Mouse (Mus musculus) neutrophil, adult 83 days (primary cell): ENCODE measurements around the gene Cops6. TPM values are rescaled to one million over a fixed set of nuclear protein-coding genes. Genes with fewer than 3 reads are reported as not detected.

ENCODE experiments used
- total RNA-seq, 2 experiments: library from RNA; stranded (reverse); gene quantifications; one replicate each; pipeline ENCODE4 v1.2.4; 2023

The Cops6 gene
- 10 to 100 TPM; 44.9 to 49.7 TPM for total RNA-seq

DNA sequence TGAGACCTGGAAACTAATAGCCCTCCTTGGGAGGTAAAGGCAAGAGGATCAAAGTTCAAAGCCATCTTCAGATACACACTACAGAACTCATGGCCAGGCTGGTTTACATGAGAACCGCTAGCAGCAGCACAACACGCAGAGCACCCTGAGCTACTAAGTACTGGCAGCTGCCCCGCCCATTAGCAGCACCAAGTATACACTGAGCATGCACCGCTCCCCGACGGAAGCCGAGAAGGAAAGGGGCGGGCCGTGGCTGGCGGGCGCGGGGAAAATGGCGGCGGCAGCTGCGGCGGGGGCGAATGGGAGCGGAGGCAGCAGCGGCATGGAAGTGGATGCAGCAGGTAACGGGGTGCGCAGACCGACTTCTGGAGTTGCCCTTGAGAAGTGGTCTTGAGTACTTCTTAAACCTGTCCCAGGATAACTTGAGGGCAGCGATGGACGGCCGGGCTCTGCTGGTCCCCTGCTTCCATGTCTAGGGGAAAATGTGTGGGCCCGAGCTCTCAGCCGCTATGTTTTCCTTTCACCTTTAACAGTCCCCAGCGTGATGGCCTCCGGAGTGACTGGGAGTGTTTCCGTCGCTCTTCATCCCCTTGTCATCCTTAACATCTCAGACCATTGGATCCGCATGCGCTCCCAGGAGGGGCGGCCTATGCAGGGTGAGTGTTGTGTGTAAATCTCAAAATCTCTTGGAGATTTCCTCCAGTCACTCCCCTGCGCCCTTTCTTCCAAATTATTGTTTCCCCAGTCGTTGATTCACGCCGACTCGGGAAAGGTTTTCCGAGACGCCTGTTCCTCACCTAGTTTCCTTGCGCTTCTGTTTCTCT, at the start of gene Cops6:
Cops6 (plus strand) TSS at position 230 of the 824 bp plus-strand sequence.

DNA sequence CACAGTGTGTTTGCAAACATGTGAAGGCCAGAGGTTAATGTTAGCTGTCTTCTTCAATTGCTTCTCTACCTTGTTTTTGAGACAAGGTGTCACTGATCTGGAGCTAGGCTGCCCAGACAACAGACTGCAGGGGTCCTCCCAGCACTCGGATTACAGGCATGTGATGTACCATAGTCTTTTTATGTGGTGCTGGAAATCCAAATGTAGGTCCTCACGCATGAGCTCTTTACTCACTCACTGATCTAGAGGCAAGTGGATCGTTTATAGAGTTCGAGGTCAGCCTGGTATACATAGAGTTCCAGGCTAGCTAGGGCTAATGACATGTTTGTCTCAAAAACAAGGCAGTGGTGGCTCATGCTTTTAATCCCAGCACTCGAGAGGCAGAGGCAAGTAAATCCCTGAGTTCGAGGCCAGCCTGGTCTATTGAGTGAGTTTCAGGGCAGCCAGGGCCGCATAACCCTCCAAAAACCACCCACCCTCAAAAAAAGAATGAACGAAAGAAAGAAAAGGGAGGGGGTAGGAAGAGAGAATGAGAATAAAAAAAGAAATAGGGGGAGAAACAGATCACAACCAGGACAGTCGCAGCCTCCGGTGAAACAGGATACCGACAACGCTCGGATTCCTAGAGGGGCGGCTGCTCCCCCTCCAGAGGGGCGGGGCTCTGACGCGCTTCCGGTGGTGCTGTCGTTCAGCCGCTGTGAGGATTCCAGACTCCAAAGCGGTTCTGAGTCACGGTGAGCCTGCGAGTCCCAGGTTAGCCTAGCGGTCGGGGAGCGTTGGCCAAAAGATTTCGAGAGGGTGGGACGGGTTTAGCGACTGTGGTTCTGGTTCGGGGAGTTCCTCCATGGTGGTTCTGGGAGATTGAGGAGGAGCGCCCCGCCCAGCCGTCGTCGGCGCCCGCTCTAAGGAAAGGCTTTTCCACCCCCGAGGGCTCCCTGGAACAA, 44.3 kb upstream of the Cops6 start, which contains the start of gene Zscan21:
Zscan21 (plus strand) TSS at position 649 of the 944 bp plus-strand sequence.

DNA sequence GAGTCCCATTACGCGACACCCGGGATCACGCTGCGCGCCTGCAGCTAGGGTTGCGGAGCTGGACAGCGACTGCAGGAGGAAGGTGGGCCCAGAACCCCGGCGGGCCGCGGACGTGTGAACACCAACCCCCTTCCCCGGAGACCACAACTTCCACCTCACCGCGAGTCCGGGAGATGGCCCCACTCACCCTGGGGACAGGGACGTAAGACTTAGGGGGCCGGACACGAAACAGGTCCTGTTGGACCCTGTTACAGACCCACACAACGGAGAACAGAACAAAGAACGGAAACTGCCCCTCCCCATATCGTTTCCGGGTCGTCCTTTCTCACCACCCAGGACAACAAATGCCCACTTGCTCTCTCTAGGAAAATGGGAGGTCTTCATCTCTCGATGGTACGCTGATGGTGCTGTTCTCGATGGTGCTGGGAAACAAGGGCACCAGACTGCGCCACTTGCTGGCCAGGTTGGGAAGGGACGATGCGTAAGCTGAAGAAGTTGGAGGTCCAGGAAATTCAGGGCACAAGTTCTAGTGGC, 5.4 kb upstream of the Cops6 start, which contains the start of gene Zfp113:
Zfp113 (minus strand) TSS at position 302 of the 534 bp plus-strand sequence.

DNA sequence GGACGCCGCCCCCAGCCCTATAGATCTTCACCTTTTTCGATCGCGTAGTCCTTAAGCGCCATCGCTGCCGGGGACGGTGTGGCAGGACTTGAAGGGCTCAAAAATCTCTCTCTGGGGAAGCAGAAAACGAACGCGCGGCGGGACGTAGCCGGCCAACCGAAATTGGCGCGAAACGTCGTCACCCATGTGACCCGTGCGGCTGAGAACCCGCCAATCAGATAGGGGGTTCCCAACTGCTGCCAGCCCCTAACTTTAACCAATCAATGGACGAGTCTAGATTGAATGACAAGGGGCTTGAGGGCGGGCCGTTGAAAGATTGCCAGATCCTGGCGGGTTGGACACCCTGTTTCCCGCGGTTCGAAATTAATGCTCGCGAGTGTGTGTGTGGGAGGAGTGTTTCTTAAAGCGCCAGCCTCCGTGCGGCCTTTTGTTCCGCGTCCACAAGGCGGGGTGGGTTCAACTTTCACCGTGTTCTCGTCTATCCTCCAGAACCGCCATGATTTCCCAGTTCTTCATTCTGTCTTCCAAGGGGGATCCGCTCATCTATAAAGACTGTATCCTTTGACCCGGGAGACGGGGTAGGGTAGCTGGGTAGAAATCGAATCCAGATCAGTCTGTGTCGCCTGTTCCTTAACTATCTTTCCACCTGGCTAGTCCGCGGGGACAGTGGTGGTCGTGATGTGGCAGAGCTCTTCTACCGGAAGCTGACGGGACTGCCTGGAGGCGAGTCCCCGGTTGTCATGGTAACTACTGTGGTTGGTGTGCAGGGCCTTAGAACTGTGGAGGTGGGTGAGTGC, 11.0 kb downstream of the Cops6 start, which contains the start of the genes Ap4m1 and Mcm7:
Ap4m1 (plus strand) TSS at position 308 of the 797 bp plus-strand sequence.
Mcm7 (minus strand) TSS at position 728 of the 797 bp plus-strand sequence.

DNA sequence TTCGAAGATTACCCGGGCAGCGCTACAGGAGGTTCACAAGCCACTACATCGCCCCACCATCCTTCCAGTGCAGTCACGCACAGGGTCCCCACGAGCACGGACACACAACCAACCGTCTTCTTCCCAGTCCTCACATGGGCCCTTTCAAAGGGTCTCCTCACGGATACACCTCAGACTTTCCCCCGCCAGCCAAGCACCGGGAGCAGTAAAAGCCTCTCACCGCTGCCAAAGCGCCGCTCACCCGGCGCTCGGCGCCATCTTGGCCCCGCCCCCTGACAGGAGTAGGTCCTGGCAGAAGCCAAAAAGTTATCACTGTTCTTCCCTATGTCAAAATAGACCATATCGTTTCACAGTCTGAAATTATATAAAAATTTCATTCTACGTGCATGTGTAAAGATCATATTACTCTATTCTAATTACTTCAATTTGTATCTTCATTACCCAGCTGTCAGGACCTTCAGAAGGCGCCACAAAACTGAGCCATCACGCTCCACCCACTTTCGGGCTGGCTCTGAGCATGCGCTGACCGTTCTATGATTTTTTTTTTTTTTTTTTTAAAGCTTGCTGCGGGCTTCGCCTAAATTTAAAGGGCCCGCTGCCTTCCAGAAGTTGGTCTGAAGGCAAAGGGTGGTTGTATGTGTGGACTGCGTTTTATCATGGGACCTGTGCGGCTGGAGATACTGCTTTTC, 26.2 kb downstream of the Cops6 start, which contains the start of the genes Taf6 and Cnpy4:
Taf6 (minus strand) TSS at position 502 of the 689 bp plus-strand sequence.
Cnpy4 (plus strand) TSS at position 536 of the 689 bp plus-strand sequence.

DNA sequence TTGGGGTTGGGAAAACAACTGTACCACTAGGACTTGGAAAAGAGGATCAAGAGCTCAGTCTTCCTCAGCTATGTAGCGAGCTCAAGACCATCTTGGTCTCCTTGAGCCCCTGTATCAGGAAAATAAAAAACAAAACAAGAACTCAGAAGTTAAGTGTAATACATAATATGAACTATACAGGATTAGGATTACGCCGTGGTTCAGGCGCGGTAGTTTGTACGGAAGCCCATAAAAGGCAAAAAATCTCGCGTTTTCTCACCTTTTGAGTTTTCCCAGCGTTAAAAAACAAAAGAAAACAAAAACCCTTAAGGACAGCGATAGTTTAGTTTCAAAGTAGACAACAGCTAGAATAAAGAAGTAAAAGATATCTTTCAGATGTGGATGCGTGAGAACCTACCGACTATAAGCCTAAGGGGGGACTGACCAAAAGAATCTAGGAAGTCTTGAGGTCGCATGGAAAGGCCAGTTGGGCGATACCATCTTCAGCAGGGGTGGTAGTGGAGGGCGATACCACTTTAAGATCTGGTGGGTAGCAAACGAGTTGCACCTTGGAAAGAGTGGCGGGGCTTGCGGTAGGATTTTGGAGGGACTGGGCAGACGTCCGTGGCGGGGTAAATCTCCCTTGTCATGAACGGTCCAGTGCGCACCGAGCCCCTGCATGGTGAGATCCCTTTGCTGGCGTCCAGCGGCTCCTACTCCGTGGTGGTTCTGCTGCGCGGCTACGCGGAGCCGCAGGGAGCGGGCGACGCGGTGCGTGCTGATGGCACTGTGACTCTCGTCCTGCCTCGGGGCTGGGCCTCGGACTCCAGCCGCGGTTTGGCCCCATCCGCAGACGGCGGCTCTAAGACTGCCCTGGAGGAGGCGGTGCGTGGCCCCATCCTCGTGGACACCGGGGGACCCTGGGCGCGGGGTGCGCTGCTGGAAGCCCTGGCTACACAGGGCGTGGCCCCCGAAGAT, 33.2 kb downstream of the Cops6 start, which contains the start of gene Mblac1:
Mblac1 (plus strand) TSS at position 544 of the 957 bp plus-strand sequence.

Other genes starting within 250 kb of the Cops6 start
- gene Cyp3a13, start 239.5 kb upstream of the Cops6 start, total RNA-seq, result not detected
- not detected for gene Gjc3, start 198.0 kb upstream of the Cops6 start, total RNA-seq
- 1 to 10 TPM in 1 of 2 experiments, under 1 TPM in 1; 0.61 to 1.1 TPM for gene Azgp1, start 179.6 kb upstream of the Cops6 start, total RNA-seq
- gene Smok3a, start 139.8 kb upstream of the Cops6 start, total RNA-seq, result not detected
- not detected for gene Smok3b, start 139.6 kb upstream of the Cops6 start, total RNA-seq
- gene Smok3c, start 107.9 kb upstream of the Cops6 start, total RNA-seq, result not detected
- 1 to 10 TPM; 6.6 to 8.1 TPM for gene Zkscan1, start 76.0 kb upstream of the Cops6 start, total RNA-seq
- gene Zscan21, start 44.2 kb upstream of the Cops6 start, total RNA-seq, result 1 to 10 TPM; 5.1 to 6.5 TPM
- 1 to 10 TPM; 2.5 to 3.0 TPM for gene Zfp113, start 5.3 kb upstream of the Cops6 start, total RNA-seq
- 10 to 100 TPM; 26.7 to 29.6 TPM for gene Ap4m1, start 10.9 kb downstream of the Cops6 start, total RNA-seq
- gene Mcm7, start 11.4 kb downstream of the Cops6 start, total RNA-seq, result 100 to 1,000 TPM; 144 to 160 TPM
- 10 to 100 TPM; 24.1 to 27.5 TPM for gene Taf6, start 26.4 kb downstream of the Cops6 start, total RNA-seq
- gene Cnpy4, start 26.4 kb downstream of the Cops6 start, total RNA-seq, result 10 to 100 TPM; 13.6 to 13.8 TPM
- gene Mblac1, start 33.2 kb downstream of the Cops6 start, total RNA-seq, result 1 to 10 TPM; 5.1 to 6.6 TPM
- gene Nxpe5, start 64.8 kb downstream of the Cops6 start, total RNA-seq, result 1 to 10 TPM; 1.1 to 1.9 TPM
- gene Lamtor4, start 94.4 kb downstream of the Cops6 start, total RNA-seq, result 100 to 1,000 TPM; 155 to 163 TPM
- gene BC037034, start 103.0 kb downstream of the Cops6 start, total RNA-seq, result 100 to 1,000 TPM; 119 to 122 TPM
- not detected for gene Gal3st4, start 111.8 kb downstream of the Cops6 start, total RNA-seq
- gene Gm43720, start 118.9 kb downstream of the Cops6 start, total RNA-seq, result not detected
- 1 to 10 TPM; 3.0 to 4.1 TPM for gene Gpc2, start 118.9 kb downstream of the Cops6 start, total RNA-seq
- 1 to 10 TPM; 1.7 to 2.2 TPM for gene Stag3, start 119.2 kb downstream of the Cops6 start, total RNA-seq
- 1 to 10 TPM; 1.2 to 1.7 TPM for gene Pvrig, start 180.9 kb downstream of the Cops6 start, total RNA-seq